Mouse (Mus musculus): ENCODE data around the gene Rgs11. TPM values are rescaled to one million over a fixed set of nuclear protein-coding genes. Genes with fewer than 3 reads are reported as not detected.

Gene Rgs11
- polyA plus RNA-seq, 1 experiment from 2014 or later, result 24.4 TPM

DNA sequence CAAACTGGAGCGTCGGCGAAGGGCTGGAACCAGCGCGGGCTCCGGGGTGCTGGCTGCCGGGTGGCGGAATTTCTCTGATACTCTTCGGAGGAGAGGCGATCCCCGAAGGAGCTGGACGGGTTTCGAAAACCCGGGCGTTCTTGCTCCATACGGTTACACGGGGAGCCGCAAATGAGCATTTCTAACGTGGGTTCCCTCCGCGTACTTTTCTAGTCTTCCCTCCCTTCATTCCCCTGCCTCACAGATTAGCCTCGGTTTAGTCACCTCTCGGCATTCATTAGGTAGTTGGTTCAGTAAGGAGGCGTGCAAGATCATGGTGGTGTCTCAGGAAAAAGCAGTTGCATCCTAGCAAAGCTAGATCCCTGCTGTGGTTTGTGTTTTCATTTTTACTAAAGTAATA lies 50.6 kb downstream of the Rgs11 start:
- ATAC-seq (ENCODE audit: low FRiP score, low TSS enrichment), result no peak

GRCm38 (mm10) chr17:26255313-26255712 lies 52.6 kb downstream of the Rgs11 start:
- Histone ChIP-seq H3K4me2 (replicated peaks; ENCODE audit: low read depth) (no peak overlapping the region), H3K27me3 (ENCODE audit: control insufficient read depth, insufficient read depth, low read length) (no peaks in the 10 kb centered on the region), H3K9me3 (ENCODE audit: control insufficient read depth, low read length) (no peaks in the 10 kb centered on the region), H3K9ac (ENCODE audit: low read length) (no peak overlapping the region), H3K4me1 (replicated peaks; ENCODE audit: control insufficient read depth, insufficient read depth) (no peaks in the 10 kb centered on the region), H3K36me3 (ENCODE audit: control insufficient read depth, insufficient read depth, low read length) (peaks cover 12% of the 10 kb centered on the region), H3K4me3 (ENCODE audit: low read depth, low read length) (no peak overlapping the region), H3K27ac (replicated peaks) (no peak overlapping the region)
- DNase-seq (ENCODE audit: low spot score) (no peak), ATAC-seq (ENCODE audit: low FRiP score, low TSS enrichment) (no peak)
- TF ChIP-seq CTCF (IDR thresholded peaks at IDR 0.05; ENCODE audit: low read depth) (no peak), EP300 (optimal IDR thresholded peaks at IDR 0.05) (no peak)
- 92% methylated on average over 7 of the region's 7 CpGs for WGBS

More for the DNA sequence above, 50.6 kb downstream of the Rgs11 start:
- H3K4me1 ChIP-seq (replicated peaks; ENCODE audit: control insufficient read depth, insufficient read depth), result no peaks in the 10 kb centered on the region
- peak overlapping the region; percentile 100 for H3K27ac ChIP-seq (replicated peaks)
- H3K36me3 ChIP-seq (ENCODE audit: control insufficient read depth, insufficient read depth, low read length), result peaks cover 7% of the 10 kb centered on the region
- peak overlapping the region; percentile 85 for H3K4me3 ChIP-seq (ENCODE audit: low read depth, low read length)
- TF ChIP-seq CTCF (IDR thresholded peaks at IDR 0.05; ENCODE audit: low read depth) (no peak), EP300 (optimal IDR thresholded peaks at IDR 0.05) (no peak)
- H3K9ac ChIP-seq (ENCODE audit: low read length), result peak overlapping the region; percentile 98
- H3K27me3 ChIP-seq (ENCODE audit: control insufficient read depth, insufficient read depth, low read length), result no peaks in the 10 kb centered on the region
- H3K4me2 ChIP-seq (replicated peaks; ENCODE audit: low read depth), result peak overlapping the region; percentile 73
- DNase-seq (ENCODE audit: low spot score), result no peak
- WGBS, result under 1% methylated on average over 24 of the region's 24 CpGs
- no peaks in the 10 kb centered on the region for H3K9me3 ChIP-seq (ENCODE audit: control insufficient read depth, low read length)

Other genes starting within 250 kb of the Rgs11 start
- gene Capn15, start 217.2 kb upstream of the Rgs11 start, polyA plus RNA-seq (2015; fragmentation: Nextera tagmentation; extraction: Ambion mirVana), result 12.5 and 13.7 TPM in 2 replicates
- gene Rab11fip3, start 133.4 kb upstream of the Rgs11 start, polyA plus RNA-seq (2015; fragmentation: Nextera tagmentation; extraction: Ambion mirVana), result 4.5 and 5.1 TPM in 2 replicates
- 65.4 and 66.3 TPM in 2 replicates for gene Decr2, start 112.6 kb upstream of the Rgs11 start, polyA plus RNA-seq (2015; fragmentation: Nextera tagmentation; extraction: Ambion mirVana)
- 30.9 and 32.5 TPM in 2 replicates for gene Nme4, start 107.3 kb upstream of the Rgs11 start, polyA plus RNA-seq (2015; fragmentation: Nextera tagmentation; extraction: Ambion mirVana)
- gene Tmem8, start 89.7 kb upstream of the Rgs11 start, polyA plus RNA-seq (2015; fragmentation: Nextera tagmentation; extraction: Ambion mirVana), result 16.1 and 17.5 TPM in 2 replicates
- 134 and 135 TPM in 2 replicates for gene Mrpl28, start 79.5 kb upstream of the Rgs11 start, polyA plus RNA-seq (2015; fragmentation: Nextera tagmentation; extraction: Ambion mirVana)
- 10.9 and 12.4 TPM in 2 replicates for gene Axin1, start 64.3 kb upstream of the Rgs11 start, polyA plus RNA-seq (2015; fragmentation: Nextera tagmentation; extraction: Ambion mirVana)
- gene Pdia2, start 3.9 kb upstream of the Rgs11 start, polyA plus RNA-seq (2015; fragmentation: Nextera tagmentation; extraction: Ambion mirVana), result 172 and 176 TPM in 2 replicates
- 133 and 139 TPM in 2 replicates for gene Arhgdig, start 4.8 kb downstream of the Rgs11 start, polyA plus RNA-seq (2015; fragmentation: Nextera tagmentation; extraction: Ambion mirVana)
- gene Fam234a, start 41.3 kb downstream of the Rgs11 start, polyA plus RNA-seq (2015; fragmentation: Nextera tagmentation; extraction: Ambion mirVana), result 98.0 and 99.1 TPM in 2 replicates
- 42.9 and 46.2 TPM in 2 replicates for gene Luc7l, start 49.9 kb downstream of the Rgs11 start, polyA plus RNA-seq (2015; fragmentation: Nextera tagmentation; extraction: Ambion mirVana)
- 1.1 and 1.4 TPM in 2 replicates for gene Neurl1b, start 211.9 kb downstream of the Rgs11 start, polyA plus RNA-seq (2015; fragmentation: Nextera tagmentation; extraction: Ambion mirVana)